Mouse (Mus musculus): ENCODE measurements around the gene Reep6. TPM values are rescaled to one million over a fixed set of nuclear protein-coding genes. Genes with fewer than 3 reads are reported as not detected.

The Reep6 gene
- polyA plus RNA-seq (2017; shearing (Covaris generic)): 0.31 TPM

GRCm38 (mm10) chr10:80329273-80330081, at the start of gene Reep6, which contains the start of gene Pcsk4:
Gene Reep6 (plus strand): TSS chr10:80329953.
Gene Pcsk4 (minus strand): TSS chr10:80329498.

GRCm38 (mm10) chr10:80292251-80293146, 37.3 kb upstream of the Reep6 start, which contains the start of gene Rps15:
Gene Rps15 (plus strand): TSS chr10:80292453.

GRCm38 (mm10) chr10:80295618-80296425, 33.9 kb upstream of the Reep6 start, which contains the start of gene Apc2:
Gene Apc2 (plus strand): TSS chr10:80295977.

GRCm38 (mm10) chr10:80320340-80320760, 9.4 kb upstream of the Reep6 start, which contains the start of gene 2310011J03Rik:
Gene 2310011J03Rik (minus strand): TSS chr10:80320537.

GRCm38 (mm10) chr10:80348244-80348781, 18.6 kb downstream of the Reep6 start, which contains the start of gene Adamtsl5:
Gene Adamtsl5 (minus strand): TSS chr10:80348412.

GRCm38 (mm10) chr10:80356001-80356682, 26.4 kb downstream of the Reep6 start, which contains the start of gene Plk5:
Gene Plk5 (plus strand): TSS chr10:80356459.

Other genes starting within 250 kb of the Reep6 start
- 66.2 TPM for gene Sbno2, start 224.4 kb upstream of the Reep6 start, polyA plus RNA-seq (2017; shearing (Covaris generic))
- gene Stk11, start 214.2 kb upstream of the Reep6 start, polyA plus RNA-seq (2017; shearing (Covaris generic)): 13.7 TPM
- 476 TPM for gene Atp5d, start 191.3 kb upstream of the Reep6 start, polyA plus RNA-seq (2017; shearing (Covaris generic))
- 2.1 TPM for gene Cbarp, start 189.1 kb upstream of the Reep6 start, polyA plus RNA-seq (2017; shearing (Covaris generic))
- 3.1 TPM for gene Midn, start 181.7 kb upstream of the Reep6 start, polyA plus RNA-seq (2017; shearing (Covaris generic))
- 100 TPM for gene Cirbp, start 164.0 kb upstream of the Reep6 start, polyA plus RNA-seq (2017; shearing (Covaris generic))
- 31.4 TPM for gene 1600002K03Rik, start 157.0 kb upstream of the Reep6 start, polyA plus RNA-seq (2017; shearing (Covaris generic))
- 0.46 TPM for gene Efna2, start 150.5 kb upstream of the Reep6 start, polyA plus RNA-seq (2017; shearing (Covaris generic))
- 112 TPM for gene Mum1, start 103.5 kb upstream of the Reep6 start, polyA plus RNA-seq (2017; shearing (Covaris generic))
- gene Ndufs7, start 80.8 kb upstream of the Reep6 start, polyA plus RNA-seq (2017; shearing (Covaris generic)): 282 TPM
- gene Gamt, start 68.9 kb upstream of the Reep6 start, polyA plus RNA-seq (2017; shearing (Covaris generic)): 1.6 TPM
- gene Dazap1, start 68.5 kb upstream of the Reep6 start, polyA plus RNA-seq (2017; shearing (Covaris generic)): 50.4 TPM
- 984 TPM for gene Rps15, start 37.5 kb upstream of the Reep6 start, polyA plus RNA-seq (2017; shearing (Covaris generic))
- 0.18 TPM for gene Apc2, start 34.0 kb upstream of the Reep6 start, polyA plus RNA-seq (2017; shearing (Covaris generic))
- gene 2310011J03Rik, start 9.4 kb upstream of the Reep6 start, polyA plus RNA-seq (2017; shearing (Covaris generic)): 82.1 TPM
- 15.5 TPM for gene Pcsk4, start 455 bp upstream of the Reep6 start, polyA plus RNA-seq (2017; shearing (Covaris generic))
- not detected for gene Adamtsl5, start 18.5 kb downstream of the Reep6 start, polyA plus RNA-seq (2017; shearing (Covaris generic))
- not detected for gene Plk5, start 26.5 kb downstream of the Reep6 start, polyA plus RNA-seq (2017; shearing (Covaris generic))
- 0.16 TPM for gene Mex3d, start 57.7 kb downstream of the Reep6 start, polyA plus RNA-seq (2017; shearing (Covaris generic))
- gene Mbd3, start 69.6 kb downstream of the Reep6 start, polyA plus RNA-seq (2017; shearing (Covaris generic)): 36.7 TPM
- 302 TPM for gene Uqcr11, start 76.9 kb downstream of the Reep6 start, polyA plus RNA-seq (2017; shearing (Covaris generic))
- 23.0 TPM for gene Tcf3, start 103.7 kb downstream of the Reep6 start, polyA plus RNA-seq (2017; shearing (Covaris generic))
- gene Onecut3, start 164.9 kb downstream of the Reep6 start, polyA plus RNA-seq (2017; shearing (Covaris generic)): not detected
- gene Atp8b3, start 209.2 kb downstream of the Reep6 start, polyA plus RNA-seq (2017; shearing (Covaris generic)): 0.07 TPM
- gene Rexo1, start 231.6 kb downstream of the Reep6 start, polyA plus RNA-seq (2017; shearing (Covaris generic)): 47.1 TPM
- 1.1 TPM for gene Klf16, start 247.4 kb downstream of the Reep6 start, polyA plus RNA-seq (2017; shearing (Covaris generic))